Mouse (Mus musculus) kidney, postnatal 0 days (tissue): ENCODE measurements at regions not wholly inside any gene's neighbourhood (a gene's known extent, or its start where the extent isn't known, plus 50 kb on each side); places are given as distances from the start of the nearest gene placed in this dataset.

Experiments used
- ATAC-seq: fragments of 200-750 bp; cut with Nextera tagmentation; replicated peaks from 2 replicates; pipeline ENCODE4 v1.8.0; 2017; ENCODE audit warnings: low read depth, moderate number of reproducible peaks, moderate TSS enrichment, moderate library complexity; ENCODE audit not compliant: low FRiP score
- DNase-seq: peaks from one replicate; pipeline ENCODE4 v3.0.0-alpha.2; 2016; ENCODE audit warnings: low spot score
- H3K27ac ChIP-seq: fragments of 300-500 bp; sonication (generic); 2 replicates; pipeline ENCODE4 v1.5.1; 2014; ENCODE audit warnings: mild to moderate bottlenecking
- H3K27me3 ChIP-seq: fragments of 300-500 bp; sonication (generic); 2 replicates; pipeline ENCODE4 v1.6.1; 2014; ENCODE audit warnings: low read length, mixed read lengths; ENCODE audit not compliant: insufficient read depth
- H3K36me3 ChIP-seq: fragments of 300-500 bp; sonication (generic); 2 replicates; pipeline ENCODE4 v1.6.1; 2014; ENCODE audit warnings: low read length, mixed read lengths; ENCODE audit not compliant: insufficient read depth
- H3K4me1 ChIP-seq: fragments of 300-500 bp; sonication (generic); replicated peaks from 2 replicates; pipeline ENCODE4 v1.6.1; 2014; ENCODE audit warnings: antibody characterized with exemption, low read length, mixed read lengths; ENCODE audit not compliant: insufficient read depth
- H3K4me2 ChIP-seq: fragments of 300-500 bp; sonication (generic); 2 replicates; pipeline ENCODE4 v1.6.1; 2014; ENCODE audit warnings: mild to moderate bottlenecking, low read length, moderate library complexity, mixed read lengths
- H3K4me3 ChIP-seq: fragments of 300-500 bp; sonication (generic); replicated peaks from 2 replicates; pipeline ENCODE4 v1.5.1; 2014; ENCODE audit warnings: low read depth, low read length
- H3K9ac ChIP-seq: fragments of 300-500 bp; sonication (generic); 2 replicates; pipeline ENCODE4 v1.6.1; 2014; ENCODE audit warnings: low read depth, low read length
- H3K9me3 ChIP-seq: fragments of 300-500 bp; sonication (generic); replicated peaks from 2 replicates; pipeline ENCODE4 v1.6.1; 2016; ENCODE audit warnings: low read length, inconsistent platforms, mixed read lengths
- CTCF ChIP-seq: IDR thresholded peaks from 2 replicates; pipeline ENCODE4 v1.5.1; 2016; ENCODE audit warnings: antibody characterized with exemption, low read depth, mild to moderate bottlenecking, moderate library complexity
- WGBS: fragments of 180-500 bp; shearing (Covaris S2); extraction: QIAGEN DNeasy Blood & Tissue Kit; methylation state at CpG from one replicate; pipeline ENCODE4 v1.1.7; 2014; 5-methylcytosine and 5-hydroxymethylcytosine counted together

DNA sequence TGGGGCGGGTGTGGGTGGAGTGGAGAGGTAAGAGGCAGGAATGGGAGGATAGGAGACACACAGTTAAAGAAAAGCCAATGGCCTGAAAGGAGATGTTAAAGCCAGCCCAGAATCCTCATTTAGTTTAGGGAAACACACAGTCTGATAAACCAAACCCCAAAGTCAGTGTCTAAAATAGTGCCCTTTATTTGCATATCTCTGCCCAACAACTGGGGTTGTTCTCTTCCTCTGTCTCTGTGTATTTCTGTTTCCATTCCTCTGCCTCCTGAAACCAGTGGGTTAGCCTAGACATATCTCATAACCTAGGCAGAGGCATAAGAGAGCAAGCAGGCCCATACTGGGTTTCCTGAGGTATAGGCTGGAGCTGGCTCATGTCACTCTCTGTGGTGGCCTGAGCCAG, 138.6 kb upstream of the Zc3h12a start:
- no peaks in the 10 kb centered on the region for H3K4me1 ChIP-seq
- 77% methylated on average over 1 of the region's 1 CpGs for WGBS
- H3K36me3 ChIP-seq = no peaks in the 10 kb centered on the region
- no peak overlapping the region for H3K9ac ChIP-seq
- no peak overlapping the region for H3K27ac ChIP-seq
- DNase-seq (no peak), ATAC-seq (no peak)
- H3K27me3 ChIP-seq = no peaks in the 10 kb centered on the region
- no peak overlapping the region for H3K4me3 ChIP-seq
- H3K9me3 ChIP-seq = no peaks in the 10 kb centered on the region
- TF ChIP-seq CTCF = no peak
- no peak overlapping the region for H3K4me2 ChIP-seq

DNA sequence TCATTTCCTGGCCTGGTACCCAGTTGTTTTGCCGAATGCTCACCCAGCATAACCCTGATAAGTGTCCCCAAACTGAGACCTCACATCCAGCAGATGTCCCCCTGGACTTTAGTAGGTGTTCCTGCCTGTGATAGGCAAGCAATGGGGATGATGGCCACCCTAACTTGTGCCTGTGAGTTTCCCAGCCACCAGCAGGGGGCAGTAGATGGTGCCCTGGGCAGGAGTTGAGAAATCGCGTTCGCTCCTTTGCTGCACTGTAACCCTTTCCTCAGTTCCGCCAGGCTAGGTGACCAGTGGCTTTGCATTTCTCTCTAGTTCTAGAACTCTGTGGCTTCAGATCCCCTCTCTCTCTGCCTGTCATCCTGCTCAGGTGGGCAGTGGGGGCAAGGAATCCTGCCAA, 137.9 kb upstream of the Zc3h12a start:
- TF ChIP-seq CTCF = peak; percentile 73
- Histone ChIP-seq H3K9ac (no peak overlapping the region), H3K4me3 (no peak overlapping the region), H3K4me1 (no peaks in the 10 kb centered on the region), H3K36me3 (no peaks in the 10 kb centered on the region), H3K27me3 (no peaks in the 10 kb centered on the region), H3K4me2 (no peak overlapping the region), H3K27ac (no peak overlapping the region), H3K9me3 (no peaks in the 10 kb centered on the region)
- DNase-seq (peak; percentile 31), ATAC-seq (no peak)
- 14% methylated on average over 5 of the region's 5 CpGs for WGBS

DNA sequence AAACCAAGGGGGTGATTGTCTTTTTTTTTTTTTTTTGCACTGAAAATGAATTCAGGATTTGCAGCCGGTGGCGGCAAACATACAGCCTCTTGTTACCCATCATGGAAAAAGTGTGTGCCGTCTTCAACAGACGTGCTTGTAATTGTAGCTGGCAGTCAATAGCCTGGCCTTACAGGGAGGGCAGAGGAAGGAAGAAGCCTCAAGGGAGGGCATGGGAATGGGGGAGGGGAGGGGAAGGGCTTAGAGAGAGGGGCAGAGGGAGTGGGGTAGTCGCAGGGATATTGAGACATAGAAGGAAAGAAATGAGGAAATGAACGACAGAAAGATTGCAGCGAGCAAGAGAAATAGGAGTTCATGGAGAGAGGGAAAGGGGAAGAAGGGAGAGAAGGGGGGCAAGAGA, 137.4 kb upstream of the Zc3h12a start:
- Histone ChIP-seq H3K4me3 (no peak overlapping the region), H3K36me3 (no peaks in the 10 kb centered on the region), H3K4me2 (no peak overlapping the region), H3K4me1 (no peaks in the 10 kb centered on the region), H3K27ac (no peak overlapping the region), H3K9me3 (no peaks in the 10 kb centered on the region), H3K9ac (no peak overlapping the region), H3K27me3 (no peaks in the 10 kb centered on the region)
- no peak for ATAC-seq
- 45% methylated on average over 7 of the region's 7 CpGs for WGBS
- TF ChIP-seq CTCF = no peak
- no peak for DNase-seq

GRCm38 (mm10) chr4:125261547-125261946, 133.9 kb upstream of the Zc3h12a start:
- Histone ChIP-seq H3K27ac (no peak overlapping the region), H3K36me3 (no peaks in the 10 kb centered on the region), H3K4me2 (no peak overlapping the region), H3K27me3 (no peaks in the 10 kb centered on the region), H3K4me1 (no peaks in the 10 kb centered on the region), H3K4me3 (no peak overlapping the region), H3K9me3 (no peaks in the 10 kb centered on the region), H3K9ac (no peak overlapping the region)
- WGBS = 64% methylated on average over 8 of the region's 8 CpGs
- no peak for ATAC-seq
- DNase-seq = no peak
- TF ChIP-seq CTCF = no peak

- WGBS = 34% methylated on average over 10 of the region's 10 CpGs
- DNase-seq = no peak
- H3K4me2 ChIP-seq = no peak overlapping the region
- no peak overlapping the region for H3K27ac ChIP-seq
- no peaks in the 10 kb centered on the region for H3K9me3 ChIP-seq
- H3K36me3 ChIP-seq = no peaks in the 10 kb centered on the region
- no peaks in the 10 kb centered on the region for H3K27me3 ChIP-seq
- no peak for TF ChIP-seq CTCF
- no peak overlapping the region for H3K4me3 ChIP-seq
- no peak for ATAC-seq
- no peak overlapping the region for H3K9ac ChIP-seq
- H3K4me1 ChIP-seq = no peaks in the 10 kb centered on the region
These were observed 131.7 kb upstream of the Zc3h12a start for GRCm38 (mm10) chr4:125259306-125259705.

- Histone ChIP-seq H3K9ac (no peak overlapping the region), H3K36me3 (no peaks in the 10 kb centered on the region), H3K27me3 (no peaks in the 10 kb centered on the region), H3K27ac (no peak overlapping the region), H3K4me3 (no peak overlapping the region), H3K4me1 (no peaks in the 10 kb centered on the region), H3K9me3 (no peaks in the 10 kb centered on the region), H3K4me2 (no peak overlapping the region)
- 62% methylated on average over 6 of the region's 6 CpGs for WGBS
- ATAC-seq (no peak), DNase-seq (no peak)
- TF ChIP-seq CTCF = no peak
These were observed 130.3 kb upstream of the Zc3h12a start for GRCm38 (mm10) chr4:125257916-125258315.

DNA sequence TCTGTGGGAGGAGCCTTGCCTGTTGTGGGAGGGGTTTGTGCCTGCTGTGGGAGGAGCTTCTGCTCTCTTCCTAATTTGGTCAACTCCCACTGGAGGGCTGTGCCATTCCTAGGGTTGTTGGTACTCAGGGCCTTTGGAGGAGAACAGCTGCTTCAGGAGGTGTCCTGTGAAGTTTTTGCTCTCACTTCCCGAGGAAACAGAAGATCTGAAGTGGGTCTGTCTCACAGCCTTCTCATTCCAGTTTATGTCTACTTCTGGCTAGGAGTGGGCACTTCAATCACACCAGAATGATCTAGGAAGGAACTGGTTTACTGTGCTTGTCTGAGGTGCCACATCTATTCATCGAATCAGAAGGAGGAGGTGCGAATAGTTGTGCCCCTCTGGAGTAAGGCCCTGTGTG, 125.5 kb upstream of the Zc3h12a start:
- Histone ChIP-seq H3K27me3 (no peaks in the 10 kb centered on the region), H3K27ac (no peak overlapping the region), H3K4me3 (no peak overlapping the region), H3K9me3 (no peaks in the 10 kb centered on the region), H3K9ac (no peak overlapping the region), H3K4me2 (no peak overlapping the region), H3K36me3 (no peaks in the 10 kb centered on the region), H3K4me1 (no peaks in the 10 kb centered on the region)
- DNase-seq (no peak), ATAC-seq (no peak)
- TF ChIP-seq CTCF = no peak
- 73% methylated on average over 3 of the region's 3 CpGs for WGBS
